Mouse (Mus musculus): Measurements from ENCODE around the gene Csrp1. TPM values are rescaled to one million over a fixed set of nuclear protein-coding genes. Genes with fewer than 3 reads are reported as not detected.
A peak's percentile ranks its signal among the peaks of the same experiment; 100 is the strongest.

Csrp1 gene
- polyA plus RNA-seq, 1 experiment from 2014 or later, result 52.9 TPM

DNA sequence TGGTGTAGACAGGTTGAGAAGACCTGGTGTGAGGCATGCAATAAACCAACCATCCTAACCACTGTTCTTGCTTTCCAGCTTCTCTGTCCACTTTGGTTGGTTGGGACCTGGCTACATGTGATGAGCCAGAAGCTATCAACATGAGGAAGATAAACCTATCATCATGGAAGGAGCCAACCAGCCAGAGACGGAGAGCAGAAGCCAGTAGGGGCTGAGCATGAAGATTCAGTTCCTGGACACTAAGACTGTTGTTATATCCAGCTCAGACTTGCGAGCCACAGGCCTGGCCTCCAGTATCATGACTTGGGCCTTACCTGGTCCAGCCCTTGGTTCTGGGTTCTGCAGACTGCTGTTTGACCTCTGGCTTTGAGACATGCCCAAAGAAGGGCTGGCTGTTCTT lies 48.5 kb downstream of the Csrp1 start:
- H3K4me2 ChIP-seq (ENCODE audit: low read depth, low read length), result no peak overlapping the region
- no peaks in the 10 kb centered on the region for H3K27me3 ChIP-seq (ENCODE audit: control insufficient read depth, insufficient read depth, low read length)
- no peak overlapping the region for H3K4me3 ChIP-seq (ENCODE audit: low read depth, low read length)
- H3K27ac ChIP-seq (replicated peaks; ENCODE audit: low read depth, low read length), result no peak overlapping the region
- no peak for DNase-seq (ENCODE audit: low spot score)
- H3K36me3 ChIP-seq (replicated peaks; ENCODE audit: control insufficient read depth, insufficient read depth, low read depth, low read length), result no peaks in the 10 kb centered on the region
- ATAC-seq (replicated peaks; ENCODE audit: insufficient number of reproducible peaks, low FRiP score, low TSS enrichment, low read depth), result no peak
- H3K4me1 ChIP-seq (ENCODE audit: control insufficient read depth, insufficient read depth, low read length), result no peaks in the 10 kb centered on the region; the same call in 1 of the 2 replicates
- no peaks in the 10 kb centered on the region for H3K9me3 ChIP-seq (replicated peaks; ENCODE audit: control insufficient read depth, low read length)
- WGBS, result 92% methylated on average over 2 of the region's 2 CpGs
- H3K9ac ChIP-seq (replicated peaks; ENCODE audit: low read length), result no peak overlapping the region

GRCm38 (mm10) chr1:135770237-135770636 lies 50.4 kb downstream of the Csrp1 start:
- H3K4me1 ChIP-seq (ENCODE audit: control insufficient read depth, insufficient read depth, low read length), result no peaks in the 10 kb centered on the region; the same call in 1 of the 2 replicates

GRCm38 (mm10) chr1:135770896-135771572 lies 51.2 kb downstream of the Csrp1 start:
- no peak for ATAC-seq (replicated peaks; ENCODE audit: insufficient number of reproducible peaks, low FRiP score, low TSS enrichment, low read depth)
- H3K27ac ChIP-seq (replicated peaks; ENCODE audit: low read depth, low read length), result no peak overlapping the region
- no peaks in the 10 kb centered on the region for H3K36me3 ChIP-seq (replicated peaks; ENCODE audit: control insufficient read depth, insufficient read depth, low read depth, low read length)
- H3K4me3 ChIP-seq (ENCODE audit: low read depth, low read length), result no peak overlapping the region
- no peak overlapping the region for H3K9ac ChIP-seq (replicated peaks; ENCODE audit: low read length)
- H3K9me3 ChIP-seq (replicated peaks; ENCODE audit: control insufficient read depth, low read length), result no peaks in the 10 kb centered on the region
- H3K4me2 ChIP-seq (ENCODE audit: low read depth, low read length), result no peak overlapping the region
- H3K4me1 ChIP-seq (ENCODE audit: control insufficient read depth, insufficient read depth, low read length), result no peaks in the 10 kb centered on the region; the same call in 1 of the 2 replicates
- 67% methylated on average over 12 of the region's 12 CpGs for WGBS
- no peak for DNase-seq (ENCODE audit: low spot score)
- no peaks in the 10 kb centered on the region for H3K27me3 ChIP-seq (ENCODE audit: control insufficient read depth, insufficient read depth, low read length)

More at GRCm38 (mm10) chr1:135770237-135770636, 50.4 kb downstream of the Csrp1 start:
- DNase-seq (ENCODE audit: low spot score) (no peak), ATAC-seq (replicated peaks; ENCODE audit: insufficient number of reproducible peaks, low FRiP score, low TSS enrichment, low read depth) (no peak)
- 48% methylated on average over 7 of the region's 7 CpGs for WGBS
- no peak overlapping the region for H3K9ac ChIP-seq (replicated peaks; ENCODE audit: low read length)
- H3K27me3 ChIP-seq (ENCODE audit: control insufficient read depth, insufficient read depth, low read length), result no peaks in the 10 kb centered on the region
- no peak overlapping the region for H3K27ac ChIP-seq (replicated peaks; ENCODE audit: low read depth, low read length)
- no peaks in the 10 kb centered on the region for H3K36me3 ChIP-seq (replicated peaks; ENCODE audit: control insufficient read depth, insufficient read depth, low read depth, low read length)
- no peak overlapping the region for H3K4me3 ChIP-seq (ENCODE audit: low read depth, low read length)
- H3K4me2 ChIP-seq (ENCODE audit: low read depth, low read length), result no peak overlapping the region
- no peaks in the 10 kb centered on the region for H3K9me3 ChIP-seq (replicated peaks; ENCODE audit: control insufficient read depth, low read length)

GRCm38 (mm10) chr1:135771573-135771970 lies 51.7 kb downstream of the Csrp1 start:
- no peak for ATAC-seq (replicated peaks; ENCODE audit: insufficient number of reproducible peaks, low FRiP score, low TSS enrichment, low read depth)
- Histone ChIP-seq H3K36me3 (replicated peaks; ENCODE audit: control insufficient read depth, insufficient read depth, low read depth, low read length) (no peaks in the 10 kb centered on the region), H3K4me2 (ENCODE audit: low read depth, low read length) (no peak overlapping the region), H3K4me1 (ENCODE audit: control insufficient read depth, insufficient read depth, low read length) (no peaks in the 10 kb centered on the region; the same call in 1 of the 2 replicates), H3K27me3 (ENCODE audit: control insufficient read depth, insufficient read depth, low read length) (no peaks in the 10 kb centered on the region), H3K27ac (replicated peaks; ENCODE audit: low read depth, low read length) (no peak overlapping the region), H3K9me3 (replicated peaks; ENCODE audit: control insufficient read depth, low read length) (no peaks in the 10 kb centered on the region), H3K9ac (replicated peaks; ENCODE audit: low read length) (no peak overlapping the region), H3K4me3 (ENCODE audit: low read depth, low read length) (no peak overlapping the region)
- WGBS, result 70% methylated on average over 8 of the region's 8 CpGs
- no peak for DNase-seq (ENCODE audit: low spot score)

DNA sequence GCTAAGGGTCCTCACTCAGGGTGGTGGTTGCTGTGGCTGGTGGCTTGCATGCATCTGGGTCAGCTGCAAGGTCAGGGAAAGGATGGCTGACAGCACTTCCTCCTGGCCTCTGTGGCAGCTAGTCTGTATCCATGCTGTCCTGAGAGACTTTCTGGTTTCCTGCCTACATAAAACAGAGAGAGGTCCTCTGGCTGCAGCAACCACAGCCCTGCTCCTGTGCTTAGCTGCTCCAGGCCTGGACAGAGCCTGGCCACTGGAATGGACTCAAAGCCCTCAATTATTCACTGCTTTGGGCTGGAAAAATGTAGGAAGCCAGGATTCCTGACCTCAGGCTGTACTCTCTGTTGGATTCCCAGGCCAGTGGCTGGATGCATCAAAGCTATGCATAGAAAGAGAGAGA lies 56.7 kb downstream of the Csrp1 start:
- no peak overlapping the region for H3K4me2 ChIP-seq (ENCODE audit: low read depth, low read length)
- H3K27ac ChIP-seq (replicated peaks; ENCODE audit: low read depth, low read length), result no peak overlapping the region
- H3K36me3 ChIP-seq (replicated peaks; ENCODE audit: control insufficient read depth, insufficient read depth, low read depth, low read length), result no peaks in the 10 kb centered on the region
- no peak for DNase-seq (ENCODE audit: low spot score)
- ATAC-seq (replicated peaks; ENCODE audit: insufficient number of reproducible peaks, low FRiP score, low TSS enrichment, low read depth), result no peak
- no peak overlapping the region for H3K4me3 ChIP-seq (ENCODE audit: low read depth, low read length)
- H3K9me3 ChIP-seq (replicated peaks; ENCODE audit: control insufficient read depth, low read length), result no peaks in the 10 kb centered on the region
- H3K9ac ChIP-seq (replicated peaks; ENCODE audit: low read length), result no peak overlapping the region
- H3K4me1 ChIP-seq (ENCODE audit: control insufficient read depth, insufficient read depth, low read length), result peaks cover 5% of the 10 kb centered on the region
- H3K27me3 ChIP-seq (ENCODE audit: control insufficient read depth, insufficient read depth, low read length), result no peaks in the 10 kb centered on the region

DNA sequence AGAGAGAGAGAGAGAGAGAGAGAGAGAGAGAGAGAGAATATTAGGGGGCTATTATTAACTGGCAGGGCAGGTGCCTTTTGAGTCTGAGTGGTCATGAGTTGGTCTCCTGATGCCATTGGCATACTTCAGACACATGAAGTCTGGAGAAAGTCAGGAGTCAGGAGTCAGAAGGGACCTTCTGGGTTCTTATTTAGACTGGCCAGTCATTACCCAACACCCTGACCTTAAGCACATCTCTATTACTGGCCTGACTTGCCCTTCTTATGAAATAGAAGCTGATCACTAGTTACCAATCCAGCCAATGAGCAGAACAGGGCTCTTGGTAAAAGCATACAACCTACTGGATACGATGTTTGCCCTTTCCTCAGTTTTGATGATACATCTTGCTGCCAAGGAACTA lies 57.2 kb downstream of the Csrp1 start:
- H3K4me2 ChIP-seq (ENCODE audit: low read depth, low read length), result no peak overlapping the region
- 77% methylated on average over 1 of the region's 1 CpGs for WGBS
- no peaks in the 10 kb centered on the region for H3K36me3 ChIP-seq (replicated peaks; ENCODE audit: control insufficient read depth, insufficient read depth, low read depth, low read length)
- no peak overlapping the region for H3K9ac ChIP-seq (replicated peaks; ENCODE audit: low read length)
- no peak overlapping the region for H3K4me3 ChIP-seq (ENCODE audit: low read depth, low read length)
- DNase-seq (ENCODE audit: low spot score) (no peak), ATAC-seq (replicated peaks; ENCODE audit: insufficient number of reproducible peaks, low FRiP score, low TSS enrichment, low read depth) (no peak)
- no peaks in the 10 kb centered on the region for H3K9me3 ChIP-seq (replicated peaks; ENCODE audit: control insufficient read depth, low read length)
- H3K27ac ChIP-seq (replicated peaks; ENCODE audit: low read depth, low read length), result no peak overlapping the region
- no peaks in the 10 kb centered on the region for H3K27me3 ChIP-seq (ENCODE audit: control insufficient read depth, insufficient read depth, low read length)
- H3K4me1 ChIP-seq (ENCODE audit: control insufficient read depth, insufficient read depth, low read length), result peaks cover 5% of the 10 kb centered on the region

DNA sequence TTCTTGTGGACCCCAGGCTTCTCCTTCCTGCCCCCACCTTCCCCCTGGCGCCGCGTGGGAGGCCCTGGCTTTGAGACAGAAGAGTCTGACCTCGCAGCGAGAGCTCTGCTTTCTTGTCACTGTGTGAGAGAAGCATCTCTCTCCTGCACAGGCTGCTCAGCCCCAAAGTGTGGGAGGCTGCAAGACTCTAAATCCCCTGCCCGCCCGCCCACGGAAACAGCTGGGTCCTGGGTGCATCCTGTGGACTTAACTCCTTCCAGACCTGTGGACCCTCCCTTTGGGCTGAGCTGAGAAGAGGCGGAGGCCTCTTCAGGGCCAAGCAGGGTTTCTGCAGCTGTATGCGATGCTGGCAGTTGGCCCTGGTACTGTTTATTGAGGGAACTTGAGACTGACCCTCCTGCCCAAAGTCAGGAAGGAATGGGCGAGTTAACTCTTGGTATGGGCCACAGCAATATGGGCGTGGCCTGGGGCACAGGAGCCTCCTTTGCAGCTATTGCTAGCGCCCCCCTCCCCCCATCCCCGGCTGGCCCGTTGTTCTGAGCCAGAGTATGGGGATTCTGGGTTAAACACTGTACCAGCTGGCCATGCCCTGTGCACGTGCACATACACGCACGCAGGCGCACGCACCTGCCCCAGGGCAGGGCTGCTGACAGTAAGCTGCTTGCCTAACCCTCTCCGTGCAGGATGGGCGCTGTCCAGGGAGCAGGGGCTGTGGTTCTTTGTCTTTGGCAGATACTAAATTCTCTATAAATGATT lies 59.1 kb downstream of the Csrp1 start, which contains the start of gene Tnni1:
TSS of gene Tnni1 (plus strand) at position 655 of the 756 bp plus-strand sequence.
- peak within 1 kb of the TSS; percentile 17 for H3K4me2 ChIP-seq (ENCODE audit: low read depth, low read length)
- H3K9ac ChIP-seq (replicated peaks; ENCODE audit: low read length), result peak within 1 kb of the TSS; percentile 39; the same call in 1 of the 2 replicates
- H3K36me3 ChIP-seq (replicated peaks; ENCODE audit: control insufficient read depth, insufficient read depth, low read depth, low read length), result no peaks in the 10 kb centered on the region
- no peaks in the 10 kb centered on the region for H3K9me3 ChIP-seq (replicated peaks; ENCODE audit: control insufficient read depth, low read length)
- no peak within 1 kb of the TSS for H3K4me3 ChIP-seq (ENCODE audit: low read depth, low read length)
- peak within 1 kb of the TSS; percentile 32; the same call in 1 of the 2 replicates for H3K27ac ChIP-seq (replicated peaks; ENCODE audit: low read depth, low read length)
- no peaks in the 10 kb centered on the region for H3K27me3 ChIP-seq (ENCODE audit: control insufficient read depth, insufficient read depth, low read length)
- peaks cover 5% of the 10 kb centered on the region for H3K4me1 ChIP-seq (ENCODE audit: control insufficient read depth, insufficient read depth, low read length)
- WGBS, result 27% methylated on average over 22 of the region's 22 CpGs
- ATAC-seq (replicated peaks; ENCODE audit: insufficient number of reproducible peaks, low FRiP score, low TSS enrichment, low read depth) (0 out of 2 replicates have a peak, but pooled peaks have one; percentile 32), DNase-seq (ENCODE audit: low spot score) (peak; percentile 43)

DNA sequence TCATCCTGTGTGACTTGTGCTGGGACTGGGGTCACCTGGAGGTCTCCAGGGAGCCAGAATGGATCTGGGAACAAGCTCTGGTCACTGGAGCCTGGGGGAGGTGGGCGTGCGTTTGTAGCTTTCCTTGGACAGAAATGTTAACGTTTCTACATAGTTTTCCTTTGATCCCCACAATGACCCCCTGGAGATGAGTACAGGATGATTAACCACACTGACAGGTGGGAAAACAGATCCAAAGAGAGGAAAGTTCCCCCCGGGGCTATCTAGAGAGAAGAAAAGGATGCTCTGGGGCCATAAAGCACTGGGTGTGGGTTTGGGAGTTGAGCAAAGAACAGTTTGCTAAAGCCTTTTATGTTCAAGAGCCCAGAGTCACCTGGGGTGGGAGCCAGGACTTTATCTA lies 60.8 kb downstream of the Csrp1 start:
- no peak overlapping the region for H3K4me2 ChIP-seq (ENCODE audit: low read depth, low read length)
- no peaks in the 10 kb centered on the region for H3K9me3 ChIP-seq (replicated peaks; ENCODE audit: control insufficient read depth, low read length)
- no peak overlapping the region for H3K4me3 ChIP-seq (ENCODE audit: low read depth, low read length)
- no peaks in the 10 kb centered on the region for H3K27me3 ChIP-seq (ENCODE audit: control insufficient read depth, insufficient read depth, low read length)
- no peak for DNase-seq (ENCODE audit: low spot score)
- H3K4me1 ChIP-seq (ENCODE audit: control insufficient read depth, insufficient read depth, low read length), result peaks cover 5% of the 10 kb centered on the region
- 32% methylated on average over 4 of the region's 4 CpGs for WGBS
- no peak overlapping the region for H3K27ac ChIP-seq (replicated peaks; ENCODE audit: low read depth, low read length)
- no peak overlapping the region for H3K9ac ChIP-seq (replicated peaks; ENCODE audit: low read length)
- ATAC-seq (replicated peaks; ENCODE audit: insufficient number of reproducible peaks, low FRiP score, low TSS enrichment, low read depth), result no peak
- no peaks in the 10 kb centered on the region for H3K36me3 ChIP-seq (replicated peaks; ENCODE audit: control insufficient read depth, insufficient read depth, low read depth, low read length)
